Mouse (Mus musculus) MEL (cell line): Measurements from ENCODE around the gene Pfkm. TPM values are rescaled to one million over a fixed set of nuclear protein-coding genes. Genes with fewer than 3 reads are reported as not detected.

Experiments used
- DNase-seq: peaks from one replicate; pipeline ENCODE4 v3.0.0; 2011; ENCODE audit warnings: low read depth, low spot score
- H3K27ac ChIP-seq: 2 replicates; pipeline ENCODE4 v1.5.1; 2012; ENCODE audit warnings: low read depth, mild to moderate bottlenecking, control low read depth, low read length, moderate library complexity; ENCODE audit not compliant: control insufficient read depth
- H3K27me3 ChIP-seq, 2 experiments: fragments of 150-350 bp in 1 of 2; sonication (generic) in 1 of 2; 2 replicates each; pipeline ENCODE4 v1.6.1; 2012; ENCODE audit warnings: low read length in 2 of 2, mild to moderate bottlenecking in 2 of 2, improper control_type of control experiment in 1 of 2, moderate library complexity in 1 of 2; ENCODE audit not compliant: insufficient read depth in 2 of 2, control insufficient read depth in 1 of 2
- H3K36me3 ChIP-seq, 2 experiments: 2 replicates each; pipeline ENCODE4 v1.6.1; 2012 to 2014; ENCODE audit warnings: low read length in 2 of 2, improper control_type of control experiment in 1 of 2, inconsistent platforms in 1 of 2, mild to moderate bottlenecking in 1 of 2; ENCODE audit not compliant: insufficient read depth in 2 of 2, control insufficient read depth in 1 of 2
- H3K4me1 ChIP-seq, 2 experiments: fragments of 150-350 bp in 1 of 2; sonication (generic) in 1 of 2; 2 replicates each; pipeline ENCODE4 v1.6.1; 2012; ENCODE audit warnings: low read length in 2 of 2, improper control_type of control experiment in 1 of 2, mild to moderate bottlenecking in 1 of 2; ENCODE audit not compliant: insufficient read depth in 2 of 2, control insufficient read depth in 1 of 2
- H3K4me3 ChIP-seq, 2 experiments: fragments of 150-350 bp in 1 of 2; sonication (generic) in 1 of 2; 2 replicates each; pipeline ENCODE4 v1.5.1; 2012; ENCODE audit warnings: low read depth in 2 of 2, low read length in 2 of 2, mild to moderate bottlenecking in 2 of 2, moderate library complexity in 2 of 2, control low read depth in 1 of 2, improper control_type of control experiment in 1 of 2; ENCODE audit not compliant: control insufficient read depth in 1 of 2, insufficient read depth in 1 of 2
- H3K79me2 ChIP-seq: 2 replicates; pipeline ENCODE4 v1.6.1; 2012; ENCODE audit warnings: mild to moderate bottlenecking, low read length, moderate library complexity; ENCODE audit not compliant: control insufficient read depth, poor library complexity, insufficient read depth
- H3K9ac ChIP-seq: 2 replicates; pipeline ENCODE4 v1.6.1; 2012; ENCODE audit warnings: low read depth, mild to moderate bottlenecking, control low read depth, low read length, moderate library complexity; ENCODE audit not compliant: control insufficient read depth, poor library complexity, severe bottlenecking
- H3K9me3 ChIP-seq: fragments of 150-350 bp; sonication (generic); replicated peaks from 2 replicates; pipeline ENCODE4 v1.6.1; 2012; ENCODE audit warnings: mild to moderate bottlenecking, low read length, improper control_type of control experiment, moderate library complexity; ENCODE audit not compliant: insufficient read depth
- BHLHE40 ChIP-seq: IDR thresholded peaks from 2 replicates; pipeline ENCODE4 v1.6.1; 2012; ENCODE audit warnings: low read depth, mild to moderate bottlenecking, inconsistent platforms, low read length, improper control_type of control experiment, borderline replicate concordance
- CHD1 ChIP-seq: IDR thresholded peaks from 2 replicates; pipeline ENCODE4 v1.6.1; 2012; ENCODE audit warnings: low read depth, mild to moderate bottlenecking, inconsistent platforms, low read length, improper control_type of control experiment
- CHD2 ChIP-seq: IDR thresholded peaks from 2 replicates; pipeline ENCODE4 v1.6.1; 2011; ENCODE audit warnings: low read length, improper control_type of control experiment
- CTCF ChIP-seq, 3 experiments: IDR thresholded peaks in 2 of 3; conservative IDR thresholded peaks in 1 of 3; 2 replicates each; pipeline ENCODE4 v1.5.1; 2011 to 2012; ENCODE audit warnings: low read length in 3 of 3, low read depth in 2 of 3, mild to moderate bottlenecking in 2 of 3, improper control_type of control experiment in 1 of 3, inconsistent platforms in 1 of 3, mixed read lengths in 1 of 3, moderate library complexity in 1 of 3; ENCODE audit not compliant: control insufficient read depth in 1 of 3, insufficient read depth in 1 of 3, poor library complexity in 1 of 3, severe bottlenecking in 1 of 3
- ELF1 ChIP-seq: IDR thresholded peaks from 2 replicates; pipeline ENCODE4 v1.6.1; 2014; ENCODE audit warnings: low read depth, mild to moderate bottlenecking, inconsistent platforms, low read length, improper control_type of control experiment, moderate library complexity
- ETS1 ChIP-seq: IDR thresholded peaks from 2 replicates; pipeline ENCODE4 v1.6.1; 2012; ENCODE audit warnings: low read depth, mild to moderate bottlenecking, inconsistent platforms, low read length, improper control_type of control experiment, moderate library complexity
- HCFC1 ChIP-seq: IDR thresholded peaks from 2 replicates; pipeline ENCODE4 v1.6.1; 2012; ENCODE audit warnings: low read depth, mild to moderate bottlenecking, inconsistent platforms, low read length, improper control_type of control experiment, moderate library complexity
- JUND ChIP-seq: IDR thresholded peaks from 2 replicates; pipeline ENCODE4 v1.6.1; 2011; ENCODE audit warnings: low read depth, mild to moderate bottlenecking, improper control_type of control experiment, low read length
- KAT2A ChIP-seq: conservative IDR thresholded peaks from 2 replicates; pipeline ENCODE4 v1.6.1; 2012; ENCODE audit warnings: low read depth, low read length, improper control_type of control experiment, inconsistent platforms
- MEF2A ChIP-seq: IDR thresholded peaks from 2 replicates; pipeline ENCODE4 v1.6.1; 2014; ENCODE audit warnings: low read depth, mild to moderate bottlenecking, inconsistent platforms, low read length, improper control_type of control experiment; ENCODE audit not compliant: poor library complexity, insufficient replicate concordance, severe bottlenecking; ENCODE audit errors: extremely low read depth
- MXI1 ChIP-seq: IDR thresholded peaks from 2 replicates; pipeline ENCODE4 v1.6.1; 2011; ENCODE audit warnings: mild to moderate bottlenecking, low read depth, low read length, improper control_type of control experiment
- MYB ChIP-seq: IDR thresholded peaks from 2 replicates; pipeline ENCODE4 v1.6.1; 2011; ENCODE audit warnings: mild to moderate bottlenecking, low read depth, low read length, improper control_type of control experiment
- MYC ChIP-seq: IDR thresholded peaks from 2 replicates; pipeline ENCODE4 v1.6.1; 2011; ENCODE audit warnings: low read depth, mild to moderate bottlenecking, low read length, improper control_type of control experiment, moderate library complexity
- POLR2AphosphoS5 ChIP-seq: IDR thresholded peaks from 2 replicates; pipeline ENCODE4 v1.6.1; 2012; ENCODE audit warnings: low read depth, borderline replicate concordance, mild to moderate bottlenecking, inconsistent platforms, low read length, moderate library complexity, mixed read lengths
- SIN3A ChIP-seq: IDR thresholded peaks from 2 replicates; pipeline ENCODE4 v1.6.1; 2012; ENCODE audit warnings: low read length, improper control_type of control experiment, inconsistent platforms
- SMC3 ChIP-seq: IDR thresholded peaks from 2 replicates; pipeline ENCODE4 v1.6.1; 2011; ENCODE audit warnings: low read depth, low read length, improper control_type of control experiment
- TCF12 ChIP-seq: IDR thresholded peaks from 2 replicates; pipeline ENCODE4 v1.6.1; 2014; ENCODE audit warnings: low read depth, mild to moderate bottlenecking, inconsistent platforms, low read length, improper control_type of control experiment, moderate library complexity
- USF1 ChIP-seq: IDR thresholded peaks from 2 replicates; pipeline ENCODE4 v1.6.1; 2014; ENCODE audit warnings: low read depth, mild to moderate bottlenecking, inconsistent platforms, low read length, improper control_type of control experiment, moderate library complexity
- ZC3H11A ChIP-seq: IDR thresholded peaks from 2 replicates; pipeline ENCODE4 v1.6.1; 2012; ENCODE audit warnings: low read depth, mild to moderate bottlenecking, inconsistent platforms, low read length, improper control_type of control experiment
- ZMIZ1 ChIP-seq: IDR thresholded peaks from 2 replicates; pipeline ENCODE4 v1.6.1; 2012; ENCODE audit warnings: low read depth, mild to moderate bottlenecking, inconsistent platforms, low read length, improper control_type of control experiment, moderate library complexity
- polyA plus RNA-seq, 2 experiments: library from polyadenylated mRNA; stranded (reverse) in 1 of 2; unstranded in 1 of 2; fragments of >175 nt in 1 of 2; fragments of >200 nt in 1 of 2; gene quantifications; 2 replicates each; pipeline versions ENCODE4 v1.2.1 to v1.2.4; 2012; ENCODE audit warnings: low replicate concordance in 2 of 2, low read depth in 1 of 2; ENCODE audit not compliant: insufficient read length in 2 of 2, insufficient read depth in 1 of 2, missing spikeins in 1 of 2
- total RNA-seq: library from RNA; depleted of rRNA; stranded (reverse); fragments of 300-350 nt; gene quantifications from 2 replicates; pipeline ENCODE4 v1.2.3, GENCODE M21; 2012

Pfkm gene
- total and polyA plus RNA-seq, 3 experiments, result 125 to 150 TPM; not detected in 1

DNA sequence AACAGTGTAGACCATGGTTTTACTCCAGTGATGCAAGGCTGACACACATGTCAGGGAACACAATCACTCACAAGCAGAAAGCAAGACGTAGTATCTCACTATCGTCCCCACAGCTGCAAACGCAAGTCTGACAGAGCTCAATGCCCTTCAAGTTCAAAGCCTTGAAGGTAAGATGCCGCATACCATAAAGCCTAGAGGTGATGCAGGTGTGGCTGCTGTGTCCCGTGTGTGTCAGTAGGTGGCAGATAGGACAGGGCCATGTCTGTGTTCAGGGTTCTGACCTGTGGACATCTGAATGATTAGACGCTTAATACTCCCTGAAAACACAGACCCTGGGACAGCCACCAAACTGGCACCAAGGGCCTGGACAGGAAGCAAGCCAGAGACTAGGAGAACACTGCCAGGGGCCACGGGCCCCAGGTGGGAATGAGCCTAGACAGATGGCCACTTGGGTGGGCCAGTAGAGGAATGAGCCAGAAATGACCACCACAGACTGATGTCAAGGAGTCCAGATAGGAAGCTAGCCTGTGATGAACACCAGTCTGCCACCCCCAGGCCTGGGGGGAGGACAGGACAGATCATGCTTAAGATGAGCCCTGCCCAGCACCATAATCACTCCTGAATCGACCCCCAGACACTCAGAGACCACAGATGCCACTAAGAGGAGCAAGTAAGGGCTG lies 22.7 kb upstream of the Pfkm start:
- TF ChIP-seq CTCF (IDR thresholded peaks at IDR 0.05 in 2 of 3, conservative IDR thresholded peaks at IDR 0.05 in 1 of 3; ENCODE audit: control insufficient read depth in 1 of 3, insufficient read depth in 1 of 3, low read depth in 2 of 3, low read length in 3 of 3, poor library complexity in 1 of 3, severe bottlenecking in 1 of 3), result peak in 2 of 3 experiments; percentile 14 to 22; a peak in 1 of 6 replicates
- TF ChIP-seq ZMIZ1, result no peak
- no peak for TF ChIP-seq MEF2A
- TF ChIP-seq SMC3, result peak; percentile 23; the same call in 1 of the 2 replicates
- TF ChIP-seq SIN3A, result no peak
- TF ChIP-seq MYB, result no peak

DNA sequence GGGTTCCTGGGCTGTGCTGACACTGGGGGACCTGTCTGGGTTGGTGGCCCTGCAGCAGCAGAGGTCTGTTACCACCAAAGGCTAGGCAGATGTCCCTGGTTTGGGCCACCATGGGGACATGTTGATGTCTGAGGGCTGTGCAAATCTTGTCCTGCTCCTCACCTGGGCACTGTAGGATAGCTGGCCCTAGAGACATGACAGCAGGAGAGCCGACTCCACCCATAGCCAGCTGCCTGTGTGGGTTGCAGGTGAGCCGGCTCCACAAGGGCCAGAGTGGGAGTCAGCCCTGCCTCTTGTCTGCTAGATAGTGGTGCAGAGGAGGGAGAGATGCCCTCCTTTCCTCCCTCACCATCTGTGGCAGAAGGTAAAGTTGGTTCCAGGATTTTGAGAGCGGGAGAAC lies 22.0 kb upstream of the Pfkm start:
- H3K27ac ChIP-seq, result no peak overlapping the region
- no peak for DNase-seq
- no peaks in the 10 kb centered on the region for H3K9me3 ChIP-seq
- no peaks in the 10 kb centered on the region for H3K4me1 ChIP-seq
- no peaks in the 10 kb centered on the region for H3K27me3 ChIP-seq
- no peak overlapping the region for H3K9ac ChIP-seq
- no peaks in the 10 kb centered on the region for H3K79me2 ChIP-seq
- TF ChIP-seq BHLHE40 (no peak), CHD2 (no peak), CHD1 (no peak), ZC3H11A (no peak), MXI1 (no peak), MYB (no peak), TCF12 (no peak), MYC (no peak), KAT2A (no peak), ETS1 (no peak), POLR2AphosphoS5 (no peak), USF1 (no peak), HCFC1 (no peak), JUND (no peak), ELF1 (no peak)
- peaks cover 0 to 72% of the 10 kb centered on the region in 2 experiments; a peak in 2 of 4 replicates for H3K36me3 ChIP-seq
- no peak overlapping the region for H3K4me3 ChIP-seq

More for the DNA sequence above, 22.7 kb upstream of the Pfkm start:
- peaks cover 0 to 75% of the 10 kb centered on the region in 2 experiments; a peak in 2 of 4 replicates for H3K36me3 ChIP-seq
- no peak for DNase-seq
- H3K4me3 ChIP-seq, result no peak overlapping the region
- no peak overlapping the region for H3K27ac ChIP-seq
- H3K9me3 ChIP-seq, result no peaks in the 10 kb centered on the region
- no peaks in the 10 kb centered on the region for H3K79me2 ChIP-seq
- H3K4me1 ChIP-seq, result no peaks in the 10 kb centered on the region
- no peaks in the 10 kb centered on the region for H3K27me3 ChIP-seq
- no peak overlapping the region for H3K9ac ChIP-seq
